Mouse (Mus musculus): ENCODE measurements around the gene Ahcyl1. TPM values are rescaled to one million over a fixed set of nuclear protein-coding genes. Genes with fewer than 3 reads are reported as not detected.

Ahcyl1 gene
- polyA plus RNA-seq, 1 experiment from 2014 or later: 103 TPM

GRCm38 (mm10) chr3:107700625-107701024 lies 4.3 kb upstream of the Ahcyl1 start:
- Histone ChIP-seq H3K4me1 (ENCODE audit: control insufficient read depth, insufficient read depth, low read length) (no peaks in the 10 kb centered on the region), H3K9me3 (ENCODE audit: control insufficient read depth, low read depth, low read length) (no peaks in the 10 kb centered on the region), H3K27ac (ENCODE audit: low read length) (no peak overlapping the region), H3K27me3 (ENCODE audit: control insufficient read depth, insufficient read depth, low read length) (no peaks in the 10 kb centered on the region), H3K9ac (replicated peaks; ENCODE audit: low read depth, low read length) (no peak overlapping the region), H3K4me2 (replicated peaks; ENCODE audit: low read depth, low read length) (no peak overlapping the region), H3K36me3 (ENCODE audit: control insufficient read depth, insufficient read depth, low read length) (no peaks in the 10 kb centered on the region), H3K4me3 (ENCODE audit: low read depth, low read length) (no peak overlapping the region)
- 79% methylated on average over 2 of the region's 2 CpGs for WGBS
- no peak for ATAC-seq (ENCODE audit: insufficient number of reproducible peaks, insufficient read depth, low FRiP score, low read depth)

GRCm38 (mm10) chr3:107696910-107697309 lies 550 bp upstream of the Ahcyl1 start:
- H3K4me3 ChIP-seq (ENCODE audit: low read depth, low read length): 0 out of 2 replicates have a peak overlapping the region, but pooled peaks have one; percentile 92
- H3K27me3 ChIP-seq (ENCODE audit: control insufficient read depth, insufficient read depth, low read length): no peaks in the 10 kb centered on the region
- peaks cover 19% of the 10 kb centered on the region for H3K4me1 ChIP-seq (ENCODE audit: control insufficient read depth, insufficient read depth, low read length)
- H3K9me3 ChIP-seq (ENCODE audit: control insufficient read depth, low read depth, low read length): no peaks in the 10 kb centered on the region
- no peak overlapping the region for H3K9ac ChIP-seq (replicated peaks; ENCODE audit: low read depth, low read length)
- 24% methylated on average over 3 of the region's 3 CpGs for WGBS
- H3K36me3 ChIP-seq (ENCODE audit: control insufficient read depth, insufficient read depth, low read length): no peaks in the 10 kb centered on the region
- no peak overlapping the region; the same call in 1 of the 2 replicates for H3K4me2 ChIP-seq (replicated peaks; ENCODE audit: low read depth, low read length)
- ATAC-seq (ENCODE audit: insufficient number of reproducible peaks, insufficient read depth, low FRiP score, low read depth): peak; percentile 50
- no peak overlapping the region for H3K27ac ChIP-seq (ENCODE audit: low read length)

- Histone ChIP-seq H3K27me3 (ENCODE audit: control insufficient read depth, insufficient read depth, low read length) (no peaks in the 10 kb centered on the region), H3K36me3 (ENCODE audit: control insufficient read depth, insufficient read depth, low read length) (no peaks in the 10 kb centered on the region; the same call in 1 of the 2 replicates), H3K4me2 (replicated peaks; ENCODE audit: low read depth, low read length) (peak overlapping the region; percentile 90), H3K4me1 (ENCODE audit: control insufficient read depth, insufficient read depth, low read length) (peaks cover 28% of the 10 kb centered on the region), H3K4me3 (ENCODE audit: low read depth, low read length) (peak overlapping the region; percentile 92), H3K9ac (replicated peaks; ENCODE audit: low read depth, low read length) (peak overlapping the region; percentile 96), H3K27ac (ENCODE audit: low read length) (peak overlapping the region; percentile 90), H3K9me3 (ENCODE audit: control insufficient read depth, low read depth, low read length) (no peaks in the 10 kb centered on the region)
- WGBS: 4% methylated on average over 16 of the region's 16 CpGs
- ATAC-seq (ENCODE audit: insufficient number of reproducible peaks, insufficient read depth, low FRiP score, low read depth): no peak
These were observed 977 bp downstream of the Ahcyl1 start for GRCm38 (mm10) chr3:107695219-107695947.

- WGBS: 42% methylated on average over 2 of the region's 2 CpGs
- Histone ChIP-seq H3K4me2 (replicated peaks; ENCODE audit: low read depth, low read length) (peak overlapping the region; percentile 90), H3K4me1 (ENCODE audit: control insufficient read depth, insufficient read depth, low read length) (peaks cover 34% of the 10 kb centered on the region), H3K27ac (ENCODE audit: low read length) (no peak overlapping the region), H3K4me3 (ENCODE audit: low read depth, low read length) (peak overlapping the region; percentile 92), H3K27me3 (ENCODE audit: control insufficient read depth, insufficient read depth, low read length) (no peaks in the 10 kb centered on the region), H3K9ac (replicated peaks; ENCODE audit: low read depth, low read length) (no peak overlapping the region), H3K9me3 (ENCODE audit: control insufficient read depth, low read depth, low read length) (no peaks in the 10 kb centered on the region), H3K36me3 (ENCODE audit: control insufficient read depth, insufficient read depth, low read length) (no peaks in the 10 kb centered on the region; the same call in 1 of the 2 replicates)
- no peak for ATAC-seq (ENCODE audit: insufficient number of reproducible peaks, insufficient read depth, low FRiP score, low read depth)
These were observed 2.0 kb downstream of the Ahcyl1 start for GRCm38 (mm10) chr3:107694256-107694900.

- H3K9ac ChIP-seq (replicated peaks; ENCODE audit: low read depth, low read length): no peak overlapping the region
- no peak overlapping the region for H3K4me2 ChIP-seq (replicated peaks; ENCODE audit: low read depth, low read length)
- 67% methylated on average over 2 of the region's 2 CpGs for WGBS
- peaks cover 39% of the 10 kb centered on the region for H3K4me1 ChIP-seq (ENCODE audit: control insufficient read depth, insufficient read depth, low read length)
- H3K36me3 ChIP-seq (ENCODE audit: control insufficient read depth, insufficient read depth, low read length): no peaks in the 10 kb centered on the region; the same call in 1 of the 2 replicates
- H3K27me3 ChIP-seq (ENCODE audit: control insufficient read depth, insufficient read depth, low read length): no peaks in the 10 kb centered on the region
- H3K27ac ChIP-seq (ENCODE audit: low read length): no peak overlapping the region
- H3K9me3 ChIP-seq (ENCODE audit: control insufficient read depth, low read depth, low read length): no peaks in the 10 kb centered on the region
- ATAC-seq (ENCODE audit: insufficient number of reproducible peaks, insufficient read depth, low FRiP score, low read depth): no peak
- no peak overlapping the region for H3K4me3 ChIP-seq (ENCODE audit: low read depth, low read length)
These were observed 6.0 kb downstream of the Ahcyl1 start for GRCm38 (mm10) chr3:107690366-107690765.

GRCm38 (mm10) chr3:107689245-107689644 lies 7.1 kb downstream of the Ahcyl1 start:
- Histone ChIP-seq H3K4me2 (replicated peaks; ENCODE audit: low read depth, low read length) (no peak overlapping the region), H3K9ac (replicated peaks; ENCODE audit: low read depth, low read length) (no peak overlapping the region), H3K4me1 (ENCODE audit: control insufficient read depth, insufficient read depth, low read length) (peaks cover 28% of the 10 kb centered on the region), H3K4me3 (ENCODE audit: low read depth, low read length) (no peak overlapping the region), H3K36me3 (ENCODE audit: control insufficient read depth, insufficient read depth, low read length) (no peaks in the 10 kb centered on the region; the same call in 1 of the 2 replicates), H3K9me3 (ENCODE audit: control insufficient read depth, low read depth, low read length) (no peaks in the 10 kb centered on the region), H3K27me3 (ENCODE audit: control insufficient read depth, insufficient read depth, low read length) (no peaks in the 10 kb centered on the region), H3K27ac (ENCODE audit: low read length) (no peak overlapping the region)
- ATAC-seq (ENCODE audit: insufficient number of reproducible peaks, insufficient read depth, low FRiP score, low read depth): no peak

- no peak overlapping the region for H3K4me3 ChIP-seq (ENCODE audit: low read depth, low read length)
- 72% methylated on average over 1 of the region's 1 CpGs for WGBS
These were observed 8.1 kb downstream of the Ahcyl1 start for GRCm38 (mm10) chr3:107688236-107688635.

GRCm38 (mm10) chr3:107686276-107686977 lies 9.9 kb downstream of the Ahcyl1 start:
- H3K9ac ChIP-seq (replicated peaks; ENCODE audit: low read depth, low read length): no peak overlapping the region
- 90% methylated on average over 3 of the region's 3 CpGs for WGBS

More at GRCm38 (mm10) chr3:107688236-107688635, 8.1 kb downstream of the Ahcyl1 start:
- Histone ChIP-seq H3K27ac (ENCODE audit: low read length) (no peak overlapping the region), H3K36me3 (ENCODE audit: control insufficient read depth, insufficient read depth, low read length) (no peaks in the 10 kb centered on the region; the same call in 1 of the 2 replicates), H3K9ac (replicated peaks; ENCODE audit: low read depth, low read length) (no peak overlapping the region), H3K9me3 (ENCODE audit: control insufficient read depth, low read depth, low read length) (no peaks in the 10 kb centered on the region), H3K4me1 (ENCODE audit: control insufficient read depth, insufficient read depth, low read length) (peaks cover 21% of the 10 kb centered on the region), H3K27me3 (ENCODE audit: control insufficient read depth, insufficient read depth, low read length) (no peaks in the 10 kb centered on the region), H3K4me2 (replicated peaks; ENCODE audit: low read depth, low read length) (no peak overlapping the region)
- ATAC-seq (ENCODE audit: insufficient number of reproducible peaks, insufficient read depth, low FRiP score, low read depth): no peak

More at GRCm38 (mm10) chr3:107686276-107686977, 9.9 kb downstream of the Ahcyl1 start:
- Histone ChIP-seq H3K9me3 (ENCODE audit: control insufficient read depth, low read depth, low read length) (no peaks in the 10 kb centered on the region), H3K36me3 (ENCODE audit: control insufficient read depth, insufficient read depth, low read length) (no peaks in the 10 kb centered on the region; the same call in 1 of the 2 replicates), H3K4me2 (replicated peaks; ENCODE audit: low read depth, low read length) (no peak overlapping the region), H3K4me1 (ENCODE audit: control insufficient read depth, insufficient read depth, low read length) (peaks cover 25% of the 10 kb centered on the region), H3K4me3 (ENCODE audit: low read depth, low read length) (no peak overlapping the region), H3K27me3 (ENCODE audit: control insufficient read depth, insufficient read depth, low read length) (no peaks in the 10 kb centered on the region), H3K27ac (ENCODE audit: low read length) (no peak overlapping the region)
- ATAC-seq (ENCODE audit: insufficient number of reproducible peaks, insufficient read depth, low FRiP score, low read depth): no peak
